ENCODE assay signal across 23 mouse cellular contexts in genomic region chr4:46560069-46560705, GRCm38 (mm10). TPM values are rescaled to one million over a fixed set of nuclear protein-coding genes. Genes with fewer than 3 reads are reported as not detected.
DNase-seq lines count a peak whose midpoint lies in the region; ATAC-seq and TF ChIP-seq lines count a peak whose summit lies in the region.
"Had no signal": no experiment of that assay in that cellular context is flagged by ENCODE, and none has a peak within 500 bp of the region (broad histone marks: within the 10 kb centered on the region; RNA-seq: fewer than 3 reads in every experiment).

No protein-coding gene starts in this region.

- no peak for TF ChIP-seq CTCF in stomach, postnatal 0 days (IDR thresholded peaks at IDR 0.05; ENCODE audit: low read depth)

- no peak overlapping the region for H3K9ac ChIP-seq in kidney, embryonic 15.5 days
- H3K9ac ChIP-seq in stomach, postnatal 0 days (ENCODE audit: low read length), result no peak overlapping the region
- H3K9ac ChIP-seq in forebrain, embryonic 11.5 days (ENCODE audit: low read length), result no peak overlapping the region
- H3K9ac ChIP-seq: forebrain, embryonic 13.5 days; hindbrain, embryonic 15.5 days had no signal

- H3K4me1 ChIP-seq in kidney, embryonic 15.5 days, result peaks cover 5% of the 10 kb centered on the region
- no peaks in the 10 kb centered on the region for H3K4me1 ChIP-seq in stomach, postnatal 0 days (replicated peaks; ENCODE audit: control insufficient read depth, insufficient read depth)
- H3K4me1 ChIP-seq in forebrain, embryonic 11.5 days (replicated peaks; ENCODE audit: control insufficient read depth, insufficient read depth, low read length), result no peaks in the 10 kb centered on the region
- H3K4me1 ChIP-seq: forebrain, embryonic 13.5 days; hindbrain, embryonic 15.5 days had no signal

- intact Hi-C loops in gastrocnemius, postnatal 14 days (cut with DNase I; ENCODE audit: low total_unique reads), result no loop called here

- no peak for DNase-seq in kidney, postnatal 4 days
- peak; percentile 50 for DNase-seq in stomach, postnatal 0 days (ENCODE audit: low spot score)
- DNase-seq in forebrain, embryonic 11.5 days (ENCODE audit: low spot score), result no peak
- no peak for DNase-seq in gastrocnemius, postnatal 14 days
- DNase-seq: adrenal gland, adult 2 months; cerebellum, adult 2 months; gastrocnemius, postnatal 36 days; heart, postnatal 14 days; kidney, adult 2 months; kidney, postnatal 36 days; layer of hippocampus, adult 9-11 months; lung, adult 18-20 months; lung, postnatal 36 days; retina, postnatal 1 day; thymus, postnatal 25 days had no signal

- 67% methylated on average over 14 of the region's 14 CpGs for WGBS in kidney, embryonic 15.5 days
- 54% methylated on average over 14 of the region's 14 CpGs for WGBS in stomach, postnatal 0 days
- WGBS in forebrain, embryonic 11.5 days, result 79% methylated on average over 14 of the region's 14 CpGs

- no peaks in the 10 kb centered on the region for H3K36me3 ChIP-seq in kidney, embryonic 15.5 days
- H3K36me3 ChIP-seq in stomach, postnatal 0 days (ENCODE audit: control insufficient read depth, insufficient read depth, low read length), result no peaks in the 10 kb centered on the region
- no peaks in the 10 kb centered on the region for H3K36me3 ChIP-seq in forebrain, embryonic 11.5 days (ENCODE audit: control insufficient read depth, insufficient read depth, low read length)

- TF ChIP-seq EP300 in stomach, postnatal 0 days (optimal IDR thresholded peaks at IDR 0.05), result no peak

- peak; percentile 46; the same call in 1 of the 2 replicates for ATAC-seq in kidney, embryonic 15.5 days (replicated peaks; ENCODE audit: low FRiP score)
- ATAC-seq in CD4-positive, CD25-positive, alpha-beta regulatory T cell, adult 4 months, result peak; percentile 28
- ATAC-seq in inflammation-experienced regulatory T-cells, adult 6 months, result peak; percentile 53
- peak; percentile 71 for ATAC-seq in stomach, postnatal 0 days (ENCODE audit: low FRiP score, low TSS enrichment)
- no peak for ATAC-seq in forebrain, embryonic 11.5 days (replicated peaks; ENCODE audit: low FRiP score)
- ATAC-seq: forebrain, embryonic 13.5 days had no signal

- H3K9me3 ChIP-seq in kidney, embryonic 15.5 days (replicated peaks), result no peaks in the 10 kb centered on the region
- no peaks in the 10 kb centered on the region for H3K9me3 ChIP-seq in stomach, postnatal 0 days (ENCODE audit: control insufficient read depth, low read length)
- no peaks in the 10 kb centered on the region for H3K9me3 ChIP-seq in forebrain, embryonic 11.5 days (ENCODE audit: control insufficient read depth, low read length)
- H3K9me3 ChIP-seq: forebrain, embryonic 13.5 days; G1E; hindbrain, embryonic 15.5 days had no signal

- H3K27ac ChIP-seq in kidney, embryonic 15.5 days, result no peak overlapping the region
- peak overlapping the region; percentile 84 for H3K27ac ChIP-seq in stomach, postnatal 0 days (replicated peaks)
- no peak overlapping the region for H3K27ac ChIP-seq in forebrain, embryonic 11.5 days (ENCODE audit: low read depth, low read length)
- H3K27ac ChIP-seq: forebrain, embryonic 13.5 days; hindbrain, embryonic 15.5 days had no signal

- H3K4me3 ChIP-seq in kidney, embryonic 15.5 days (replicated peaks), result no peak overlapping the region
- no peak overlapping the region for H3K4me3 ChIP-seq in stomach, postnatal 0 days (ENCODE audit: low read depth, low read length)
- no peak overlapping the region for H3K4me3 ChIP-seq in forebrain, embryonic 11.5 days (ENCODE audit: low read depth, low read length)
- H3K4me3 ChIP-seq: forebrain, embryonic 13.5 days; hindbrain, embryonic 15.5 days had no signal

- H3K27me3 ChIP-seq in kidney, embryonic 15.5 days, result no peaks in the 10 kb centered on the region
- H3K27me3 ChIP-seq in stomach, postnatal 0 days (ENCODE audit: control insufficient read depth, insufficient read depth, low read length), result no peaks in the 10 kb centered on the region
- no peaks in the 10 kb centered on the region for H3K27me3 ChIP-seq in forebrain, embryonic 11.5 days (ENCODE audit: control insufficient read depth, insufficient read depth, low read length)
- H3K27me3 ChIP-seq: forebrain, embryonic 13.5 days; hindbrain, embryonic 15.5 days had no signal

- H3K4me2 ChIP-seq in kidney, embryonic 15.5 days, result no peak overlapping the region
- H3K4me2 ChIP-seq in stomach, postnatal 0 days (replicated peaks; ENCODE audit: low read depth), result no peak overlapping the region
- H3K4me2 ChIP-seq in forebrain, embryonic 11.5 days (ENCODE audit: low read depth, low read length, severe bottlenecking), result no peak overlapping the region
- H3K4me2 ChIP-seq: forebrain, embryonic 13.5 days; heart, embryonic 11.5 days; hindbrain, embryonic 15.5 days; liver, embryonic 11.5 days had no signal

RNA-seq across cellular contexts. Expression of gene Trim14, which starts 24.2 kb away (rescaled TPM):
- 1.8 and 2.7 TPM in 2 replicates for polyA plus RNA-seq in kidney, embryonic 15.5 days (2015; fragmentation: Nextera tagmentation; extraction: Ambion mirVana)
- polyA plus RNA-seq in CD4-positive, CD25-positive, alpha-beta regulatory T cell, adult 4 months (2017; shearing (Covaris generic)), result 10 to 100 TPM; 33.2 to 35.8 TPM
- 10 to 100 TPM; 19.2 to 34.4 (median 32.0) TPM for polyA plus RNA-seq in inflammation-experienced regulatory T-cells, adult 6 months (2017; shearing (Covaris generic))
- polyA plus RNA-seq in stomach, postnatal 0 days (2015; fragmentation: Nextera tagmentation; extraction: Ambion mirVana), result 4.0 and 4.5 TPM in 2 replicates
- 0.98 and 2.0 TPM in 2 replicates for polyA plus RNA-seq in forebrain, embryonic 11.5 days (2014; fragmentation: Nextera tagmentation; extraction: Ambion mirVana)
- total RNA-seq in gastrocnemius, postnatal 14 days (2021), result under 1 TPM; 0.66 to 0.93 TPM

RNA-seq across cellular contexts. Expression of gene Coro2a, which starts 41.8 kb away (rescaled TPM):
- 4.8 and 6.0 TPM in 2 replicates for polyA plus RNA-seq in kidney, embryonic 15.5 days (2015; fragmentation: Nextera tagmentation; extraction: Ambion mirVana)
- polyA plus RNA-seq in CD4-positive, CD25-positive, alpha-beta regulatory T cell, adult 4 months (2017; shearing (Covaris generic)), result 100 to 1,000 TPM; 104 to 110 TPM
- 100 to 1,000 TPM in 2 of 3 experiments, 10 to 100 TPM in 1; 81.9 to 140 (median 126) TPM for polyA plus RNA-seq in inflammation-experienced regulatory T-cells, adult 6 months (2017; shearing (Covaris generic))
- polyA plus RNA-seq in stomach, postnatal 0 days (2015; fragmentation: Nextera tagmentation; extraction: Ambion mirVana), result 16.7 and 17.2 TPM in 2 replicates
- polyA plus RNA-seq in forebrain, embryonic 11.5 days (2014; fragmentation: Nextera tagmentation; extraction: Ambion mirVana), result 2.5 and 2.8 TPM in 2 replicates
- under 1 TPM; 0.27 to 0.66 TPM for total RNA-seq in gastrocnemius, postnatal 14 days (2021)
